Comparison of ENCODE assay signal across 8 mouse cellular contexts in genomic region chr1:136696077-136696641, GRCm38 (mm10).
A peak's percentile ranks its signal among the peaks of the same experiment; 100 is the strongest.
DNase-seq lines count a peak whose midpoint lies in the region; ATAC-seq and TF ChIP-seq lines count a peak whose summit lies in the region.

No protein-coding gene starts in this region.

- 0 out of 2 replicates have a peak overlapping the region, but pooled peaks have one; percentile 24 for H3K4me3 ChIP-seq in heart, adult 2 months
- H3K4me3 ChIP-seq in forebrain, postnatal 0 days (ENCODE audit: low read depth, low read length), result no peak overlapping the region
- H3K4me3 ChIP-seq in kidney, embryonic 16.5 days (ENCODE audit: low read length), result peak overlapping the region; percentile 13; the same call in 1 of the 2 replicates

- ATAC-seq in forebrain, postnatal 0 days, result no peak
- peak; percentile 44; the same call in 1 of the 2 replicates for ATAC-seq in kidney, embryonic 16.5 days (ENCODE audit: low FRiP score, low TSS enrichment)
- ATAC-seq in activated CD4-positive, CD25-positive, alpha-beta regulatory T cell, adult 4 months, result no peak

- H3K27ac ChIP-seq in heart, adult 2 months, result no peak overlapping the region
- H3K27ac ChIP-seq in forebrain, postnatal 0 days (ENCODE audit: low read depth, low read length), result no peak overlapping the region
- no peak overlapping the region for H3K27ac ChIP-seq in kidney, embryonic 16.5 days (ENCODE audit: low read length)

- no peak for TF ChIP-seq EP300 in heart, adult 2 months (IDR thresholded peaks at IDR 0.05; ENCODE audit: insufficient read depth, low read depth, low read length)

- H3K4me2 ChIP-seq in forebrain, postnatal 0 days (ENCODE audit: low read depth), result peak overlapping the region; percentile 31
- peak overlapping the region; percentile 44 for H3K4me2 ChIP-seq in kidney, embryonic 16.5 days (replicated peaks; ENCODE audit: low read depth, low read length)

- peak in 1 of 2 experiments; percentile 35 for DNase-seq in heart, adult 2 months
- DNase-seq in heart, postnatal 25 days (ENCODE audit: low spot score), result no peak
- DNase-seq in forebrain, postnatal 0 days, result no peak
- DNase-seq in lung, postnatal 14 days, result peak; percentile 41
- DNase-seq in layer of hippocampus, postnatal 10 days (ENCODE audit: low spot score in 2 of 2), result no peak
- DNase-seq in frontal cortex, postnatal 14 days (ENCODE audit: low spot score in 2 of 2), result no peak

- intact Hi-C loops in heart, adult 2 months (cut with DNase I), result no loop called here
- intact Hi-C loops in heart, postnatal 25 days (cut with DNase I), result no loop called here

- TF ChIP-seq POLR2A in heart, adult 2 months (IDR thresholded peaks at IDR 0.05; ENCODE audit: insufficient read depth, low read depth, low read length), result no peak

- no peaks in the 10 kb centered on the region for H3K9me3 ChIP-seq in forebrain, postnatal 0 days (ENCODE audit: low read length)
- H3K9me3 ChIP-seq in kidney, embryonic 16.5 days (ENCODE audit: low read length), result no peaks in the 10 kb centered on the region

- H3K36me3 ChIP-seq in heart, adult 2 months (ENCODE audit: control insufficient read depth, insufficient read depth, low read length), result no peaks in the 10 kb centered on the region
- H3K36me3 ChIP-seq in forebrain, postnatal 0 days (ENCODE audit: insufficient read depth), result no peaks in the 10 kb centered on the region
- no peaks in the 10 kb centered on the region for H3K36me3 ChIP-seq in kidney, embryonic 16.5 days (ENCODE audit: insufficient read depth, low read length)

- 31% methylated on average over 19 of the region's 19 CpGs for WGBS in heart, adult 2 months
- 12% methylated on average over 19 of the region's 19 CpGs for WGBS in forebrain, postnatal 0 days
- 15% methylated on average over 19 of the region's 19 CpGs for WGBS in kidney, embryonic 16.5 days

- TF ChIP-seq CTCF in heart, adult 2 months (IDR thresholded peaks at IDR 0.05), result no peak
- TF ChIP-seq CTCF in forebrain, postnatal 0 days (IDR thresholded peaks at IDR 0.05; ENCODE audit: low read depth), result no peak

- no peaks in the 10 kb centered on the region for H3K79me2 ChIP-seq in heart, adult 2 months (replicated peaks; ENCODE audit: control insufficient read depth, insufficient read depth, low read length)

- H3K4me1 ChIP-seq in heart, adult 2 months (ENCODE audit: control insufficient read depth, insufficient read depth, low read length), result peaks cover 2% of the 10 kb centered on the region; the same call in 1 of the 2 replicates
- no peaks in the 10 kb centered on the region for H3K4me1 ChIP-seq in forebrain, postnatal 0 days (ENCODE audit: insufficient read depth)
- peaks cover 25% of the 10 kb centered on the region for H3K4me1 ChIP-seq in kidney, embryonic 16.5 days (ENCODE audit: insufficient read depth, low read length)

- no peaks in the 10 kb centered on the region for H3K27me3 ChIP-seq in heart, adult 2 months (ENCODE audit: control insufficient read depth, insufficient read depth, low read length)
- H3K27me3 ChIP-seq in forebrain, postnatal 0 days (ENCODE audit: insufficient read depth, low read length), result no peaks in the 10 kb centered on the region
- H3K27me3 ChIP-seq in kidney, embryonic 16.5 days (ENCODE audit: insufficient read depth, low read length), result no peaks in the 10 kb centered on the region

- H3K9ac ChIP-seq in heart, adult 2 months (ENCODE audit: low read depth, low read length), result no peak overlapping the region
- H3K9ac ChIP-seq in forebrain, postnatal 0 days, result no peak overlapping the region
- H3K9ac ChIP-seq in kidney, embryonic 16.5 days (replicated peaks; ENCODE audit: low read length), result peak overlapping the region; percentile 42
